Mouse (Mus musculus): ENCODE measurements around the gene Pgls.

GRCm38 (mm10) chr8:71598841-71599240 lies 6.9 kb downstream of the Pgls start:
- TF ChIP-seq POLR2A (IDR thresholded peaks at IDR 0.05; ENCODE audit: extremely low read depth, insufficient read depth, low read length) (no peak), CTCF (IDR thresholded peaks at IDR 0.05; ENCODE audit: low read depth, low read length) (no peak)

All from liver, adult 2 months (tissue).